Mouse (Mus musculus): ENCODE results near the gene Wdr66. TPM values are rescaled to one million over a fixed set of nuclear protein-coding genes. Genes with fewer than 3 reads are reported as not detected.
"Not testable (repeated sequence)": the region's sequence is repeated elsewhere in the genome, so short reads cannot be mapped to it uniquely, and the experiment has no call there.

Gene Wdr66
- 4.1 and 4.8 TPM in 2 replicates for polyA plus RNA-seq (2012; rRNA removed)

DNA sequence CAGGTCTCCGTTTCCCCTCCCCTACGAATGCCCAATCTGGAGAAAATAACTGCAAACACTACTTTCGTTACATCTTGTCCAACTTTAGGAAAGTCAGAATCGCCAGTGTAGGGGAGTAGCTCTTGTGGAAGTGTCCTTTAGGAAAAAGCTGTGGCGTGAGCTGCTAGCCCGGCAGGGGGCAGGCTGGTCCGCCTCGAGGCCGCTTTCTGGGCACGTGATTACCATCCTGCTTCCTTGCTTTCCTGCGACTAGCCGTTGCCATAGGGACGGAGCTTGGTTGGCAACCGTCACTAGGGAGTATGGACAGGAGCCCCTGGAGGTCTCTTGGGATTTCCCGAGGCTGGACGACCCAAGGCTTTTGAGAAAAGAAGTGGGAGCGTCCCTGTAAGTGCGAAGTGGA is at the start of gene Wdr66:
Gene Wdr66, plus strand, starts transcription at position 269 of the 400 bp plus-strand sequence.
- DNase-seq (ENCODE audit: low spot score) = peak; percentile 52

DNA sequence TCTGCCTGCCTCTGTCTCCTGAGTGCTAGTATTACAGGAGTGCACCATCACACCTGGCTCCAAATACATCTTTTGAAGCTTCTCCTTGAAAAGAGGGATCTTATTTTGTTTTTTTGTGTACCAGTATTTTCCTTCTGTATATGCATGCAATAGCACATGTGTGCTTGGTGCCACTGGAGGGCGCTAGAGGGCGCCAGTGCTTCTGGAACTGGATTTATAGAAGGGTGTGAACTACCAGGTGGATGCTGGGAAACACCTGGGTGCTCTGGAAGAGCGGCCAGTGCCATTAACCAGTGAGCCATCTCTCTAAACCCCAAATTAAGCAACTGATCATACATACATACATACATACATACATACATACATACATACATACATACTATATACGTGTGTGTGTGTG is 49.1 kb upstream of the Wdr66 start:
- DNase-seq (ENCODE audit: low spot score) = not testable (repeated sequence)

DNA sequence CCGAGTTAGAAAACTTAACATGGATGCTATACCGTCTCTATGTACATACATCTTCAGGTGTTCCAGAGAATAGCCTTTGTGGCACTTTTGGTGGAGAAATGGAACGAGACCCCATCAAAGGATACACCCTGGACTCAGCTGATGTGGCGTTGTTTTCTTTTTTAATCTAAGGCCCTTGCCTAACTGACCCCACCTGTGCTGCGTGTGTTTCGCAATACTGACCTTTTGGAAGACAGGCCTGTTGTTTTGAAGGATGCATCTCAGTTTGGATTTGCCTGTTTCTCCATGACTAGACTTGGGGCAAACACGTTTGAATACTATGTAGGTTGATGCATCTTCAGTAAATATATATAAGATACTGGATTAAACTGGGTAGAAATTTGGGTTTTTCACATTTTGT is 48.3 kb upstream of the Wdr66 start:
- DNase-seq (ENCODE audit: low spot score) = not testable (repeated sequence)

DNA sequence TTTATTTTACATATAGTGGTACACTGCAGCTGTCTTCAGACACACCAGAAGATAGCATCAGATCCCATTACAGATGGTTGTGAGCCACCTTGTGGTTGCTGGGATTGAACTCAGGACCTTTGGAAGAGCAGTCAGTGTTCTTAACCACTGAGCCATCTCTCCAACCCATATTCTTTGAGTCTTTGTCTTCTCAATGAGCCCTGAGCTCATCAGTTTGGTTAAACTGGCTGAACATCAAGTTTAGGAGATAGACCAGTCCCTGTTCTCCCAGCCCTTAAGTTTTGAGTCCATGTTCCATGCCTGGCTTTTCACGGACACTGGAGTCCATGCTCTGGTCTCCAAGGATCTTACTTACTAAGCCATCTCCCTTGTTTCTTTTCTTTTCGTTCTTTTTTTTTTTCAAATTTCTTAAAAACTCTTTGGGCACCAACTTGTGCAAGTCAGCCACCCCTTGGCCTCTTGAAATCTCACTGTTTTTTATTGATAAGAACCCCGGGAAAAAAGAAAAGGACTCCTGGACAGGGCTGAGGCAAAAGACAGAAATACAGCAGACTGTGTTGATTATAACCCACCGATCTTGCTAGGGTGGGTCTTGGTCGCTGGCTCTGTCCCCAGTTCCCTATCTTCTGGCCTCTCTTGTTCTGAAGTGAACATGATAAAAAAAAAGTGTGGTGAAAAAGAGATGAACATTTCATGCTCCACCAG is 29.4 kb upstream of the Wdr66 start:
- DNase-seq (ENCODE audit: low spot score) = not testable (repeated sequence)

DNA sequence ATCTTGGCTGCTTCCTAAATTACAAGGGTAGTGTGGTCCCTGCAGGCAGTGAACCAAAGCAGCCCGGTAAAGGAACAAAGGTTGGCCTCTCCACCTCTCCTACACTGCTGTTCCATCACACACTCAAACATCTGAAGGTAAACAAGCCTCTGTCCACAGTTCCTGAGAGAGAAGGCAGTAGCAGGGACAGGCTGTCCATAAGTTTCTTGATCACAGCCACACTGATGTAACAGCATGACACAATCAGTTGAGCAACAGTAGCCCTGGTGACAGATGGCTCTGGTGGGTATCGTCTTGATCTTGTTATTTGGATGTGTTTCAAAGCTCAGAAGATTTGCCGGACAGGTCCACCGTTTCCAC is 28.9 kb upstream of the Wdr66 start:
- no peak for DNase-seq (ENCODE audit: low spot score)

DNA sequence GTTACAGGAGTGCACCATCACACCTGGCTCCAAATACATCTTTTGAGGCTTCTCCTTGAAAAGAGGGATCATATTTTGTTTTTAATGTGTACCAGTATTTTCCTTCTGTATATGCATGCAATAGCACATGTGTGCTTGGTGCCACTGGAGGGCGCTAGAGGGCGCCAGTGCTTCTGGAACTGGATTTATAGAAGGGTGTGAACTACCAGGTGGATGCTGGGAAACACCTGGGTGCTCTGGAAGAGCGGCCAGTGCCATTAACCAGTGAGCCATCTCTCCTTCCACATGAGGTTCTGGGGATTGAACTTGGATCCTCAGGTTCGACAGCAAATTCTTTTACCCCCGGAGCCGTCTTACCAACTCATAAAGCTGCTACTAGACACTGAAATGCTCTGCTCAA is 28.0 kb upstream of the Wdr66 start:
- not testable (repeated sequence) for DNase-seq (ENCODE audit: low spot score)

DNA sequence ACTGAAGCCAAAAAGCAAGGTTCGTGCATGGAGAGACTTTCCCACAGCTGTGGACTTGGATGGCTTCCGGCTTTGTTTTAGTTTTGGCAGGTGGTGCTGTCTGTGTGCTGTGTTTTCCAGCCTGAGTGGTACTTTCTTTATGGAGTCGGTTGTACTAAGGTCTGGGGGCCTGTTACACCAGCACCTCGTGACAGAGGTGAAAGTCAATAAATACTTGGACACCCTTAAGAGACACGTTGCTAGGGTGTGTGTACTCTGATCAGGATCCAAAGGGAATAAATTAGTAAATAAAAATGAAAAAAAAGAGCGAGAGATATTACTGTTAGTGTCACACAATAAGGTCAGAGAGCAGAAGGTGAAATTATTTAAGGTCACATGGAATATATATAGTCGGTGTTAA is 25.1 kb upstream of the Wdr66 start:
- DNase-seq (ENCODE audit: low spot score) = no peak

DNA sequence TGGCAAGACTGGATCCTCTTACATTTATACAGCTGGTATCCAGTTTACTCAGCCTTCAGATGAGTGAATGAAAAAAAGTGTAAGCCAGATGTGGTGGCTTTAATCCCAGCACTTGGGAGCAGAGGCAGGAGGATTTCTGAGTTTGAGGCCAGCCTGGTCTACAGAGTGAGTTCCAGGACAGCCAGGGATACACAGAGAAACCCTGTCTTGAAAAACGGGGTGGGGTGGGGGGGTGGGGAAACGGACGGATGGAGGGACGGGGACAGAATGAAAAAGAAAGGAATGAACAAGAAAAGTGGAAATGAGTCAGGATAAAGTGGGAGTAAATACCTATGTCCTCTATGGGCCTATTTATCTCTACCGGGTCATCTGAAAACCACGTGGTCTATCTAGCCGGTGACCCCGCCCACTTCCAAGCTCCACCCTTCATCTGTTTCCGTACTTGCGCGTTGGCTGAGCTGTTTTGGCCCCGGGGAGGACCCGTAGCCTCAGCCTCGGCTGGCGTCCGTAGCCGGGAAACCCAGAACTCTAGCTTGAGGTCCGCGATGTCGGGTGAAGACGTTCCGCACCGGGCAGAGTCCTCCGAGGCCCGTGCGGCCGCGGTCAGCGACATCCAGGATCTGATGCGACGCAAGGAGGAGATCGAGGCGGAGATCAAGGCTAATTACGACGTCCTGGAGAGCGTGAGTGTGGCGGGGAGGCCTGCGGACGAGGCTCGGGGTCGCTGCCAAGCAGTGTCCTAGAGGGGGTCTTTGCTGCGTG is 24.0 kb upstream of the Wdr66 start:
- DNase-seq (ENCODE audit: low spot score) = peak; percentile 90

DNA sequence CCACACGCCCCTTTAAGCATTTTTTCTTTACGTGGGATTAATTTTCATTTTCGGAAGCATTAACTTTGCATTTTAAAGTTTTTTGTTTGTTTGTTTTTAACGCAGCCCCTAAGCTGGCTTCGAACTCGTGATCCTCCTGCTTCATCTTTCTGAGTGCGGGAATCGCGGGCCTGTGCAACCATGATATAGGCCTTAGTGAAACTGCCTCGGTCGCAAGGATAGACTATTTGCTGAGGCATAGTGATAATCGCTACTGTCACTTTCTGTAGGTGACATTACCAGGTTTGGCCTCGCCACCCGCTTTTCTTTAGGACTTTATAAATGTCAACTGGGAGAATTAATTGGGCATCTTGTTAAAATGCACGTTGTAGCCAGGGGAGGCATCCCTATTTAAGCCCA is 23.4 kb upstream of the Wdr66 start:
- DNase-seq (ENCODE audit: low spot score) = no peak

DNA sequence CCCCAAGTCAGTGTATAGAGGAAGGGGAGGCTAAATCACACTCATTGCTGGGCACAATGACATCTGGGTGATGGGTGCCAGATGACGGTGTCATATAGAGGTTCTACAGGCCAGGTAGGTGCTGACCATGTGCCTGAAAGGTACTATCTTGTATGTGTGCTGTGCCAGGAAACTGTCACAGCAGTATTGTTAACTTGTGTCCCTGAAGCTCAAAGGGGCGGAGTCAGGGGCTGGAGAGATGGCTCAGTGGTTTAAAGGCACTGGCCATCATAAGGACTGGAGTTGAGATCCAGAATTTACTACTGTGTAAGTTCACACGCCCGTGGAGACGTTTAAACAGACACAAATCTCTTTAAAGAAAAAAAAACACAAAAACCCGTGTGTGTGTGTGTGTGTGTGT is 22.6 kb upstream of the Wdr66 start:
- no peak for DNase-seq (ENCODE audit: low spot score)

DNA sequence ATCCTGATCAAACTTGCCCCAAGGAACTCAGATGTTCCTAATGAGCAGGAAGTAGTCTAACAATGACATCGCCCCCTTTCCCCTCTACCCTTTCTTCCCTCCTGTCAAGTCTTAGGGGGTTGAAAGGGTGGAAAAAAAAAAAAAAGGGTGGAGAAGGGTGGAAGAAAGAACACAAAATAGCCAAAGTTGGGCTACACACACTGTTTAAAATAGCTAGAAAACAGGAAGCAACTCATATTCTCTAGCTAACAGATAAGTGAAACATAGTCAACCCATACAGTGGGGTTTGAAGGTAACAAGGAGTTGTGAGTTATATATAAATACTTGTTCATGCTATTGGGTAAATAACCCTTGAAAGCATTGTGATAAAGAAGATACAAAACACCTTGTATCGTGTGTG is 19.7 kb upstream of the Wdr66 start:
- DNase-seq (ENCODE audit: low spot score) = no peak

DNA sequence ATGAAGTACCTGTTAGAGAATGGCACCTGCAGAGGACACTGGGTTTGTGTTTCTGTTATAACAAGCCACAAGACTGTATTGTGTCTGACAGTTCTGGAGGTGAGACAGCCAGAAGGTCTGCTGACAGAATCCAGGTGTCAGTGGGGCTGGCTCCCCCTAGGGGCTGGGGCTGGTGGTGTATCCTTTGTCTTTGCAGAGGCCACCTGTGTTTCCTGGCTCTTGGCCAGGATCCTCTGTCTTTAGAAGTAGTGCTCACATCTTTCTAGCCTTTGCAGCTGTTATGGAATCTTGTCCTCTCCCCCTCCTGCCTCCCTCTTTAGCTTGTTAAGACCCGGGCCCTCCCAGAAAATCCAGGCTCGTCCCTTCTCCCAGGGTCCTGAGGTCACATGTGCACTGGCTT is 16.2 kb upstream of the Wdr66 start:
- DNase-seq (ENCODE audit: low spot score) = no peak

DNA sequence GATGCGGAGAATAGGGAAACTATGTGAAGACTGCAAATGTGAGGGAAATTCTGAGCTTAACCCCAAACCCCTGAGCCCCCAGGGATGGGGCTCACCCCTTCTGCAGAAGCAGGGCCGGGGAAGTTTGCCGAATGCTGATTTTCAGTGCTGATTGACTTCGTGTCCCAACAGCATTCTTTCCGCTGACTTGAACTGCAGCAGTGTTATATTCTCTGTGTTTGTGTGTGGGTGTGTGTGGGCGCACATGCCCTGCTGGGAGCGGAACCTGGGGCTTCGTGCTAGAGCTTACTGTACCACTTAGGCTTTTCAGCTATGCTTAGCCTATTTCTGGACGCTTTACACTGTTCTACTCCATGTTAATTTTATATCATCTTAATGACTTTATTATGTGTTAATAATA is 15.5 kb upstream of the Wdr66 start:
- no peak for DNase-seq (ENCODE audit: low spot score)

DNA sequence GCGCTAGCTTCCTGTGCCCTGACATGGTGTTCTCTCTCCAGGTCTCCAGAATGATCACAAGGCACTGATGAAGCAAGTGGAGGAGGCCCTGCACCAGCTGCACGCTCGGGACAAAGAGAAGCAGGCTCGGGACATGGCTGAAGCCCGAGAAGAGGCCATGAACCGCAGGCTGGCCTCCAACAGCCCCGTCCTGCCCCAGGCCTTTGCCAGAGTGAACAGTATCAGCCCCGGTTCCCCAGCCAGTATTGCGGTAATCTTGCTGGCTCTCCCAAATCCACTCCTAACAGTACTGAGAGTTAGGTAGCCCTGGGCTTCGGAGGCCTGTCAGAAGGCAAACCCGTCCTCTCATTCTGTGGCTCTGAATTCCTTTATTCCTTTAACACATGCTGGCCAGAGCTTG is 12.4 kb upstream of the Wdr66 start:
- no peak for DNase-seq (ENCODE audit: low spot score)

DNA sequence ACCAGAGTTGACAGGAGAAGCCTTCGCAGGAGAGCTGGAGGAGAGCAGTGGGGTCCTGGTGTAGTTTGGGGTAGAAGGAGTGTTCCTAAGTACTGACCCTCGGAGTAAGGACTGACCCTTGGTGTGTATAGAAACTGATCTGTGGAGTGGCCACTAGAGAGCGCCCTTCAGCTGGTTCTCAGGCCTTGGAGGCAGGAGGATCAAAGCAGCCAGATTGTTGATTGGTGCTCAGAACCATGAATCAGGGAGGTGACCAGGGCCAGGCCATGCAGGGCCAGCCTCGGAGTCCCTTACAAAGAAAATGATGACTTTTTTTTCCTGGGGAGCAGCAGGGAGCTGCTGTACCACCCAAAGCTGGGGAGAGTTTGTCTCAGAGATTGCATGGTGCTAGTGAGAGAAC is 6.4 kb upstream of the Wdr66 start:
- no peak for DNase-seq (ENCODE audit: low spot score)

DNA sequence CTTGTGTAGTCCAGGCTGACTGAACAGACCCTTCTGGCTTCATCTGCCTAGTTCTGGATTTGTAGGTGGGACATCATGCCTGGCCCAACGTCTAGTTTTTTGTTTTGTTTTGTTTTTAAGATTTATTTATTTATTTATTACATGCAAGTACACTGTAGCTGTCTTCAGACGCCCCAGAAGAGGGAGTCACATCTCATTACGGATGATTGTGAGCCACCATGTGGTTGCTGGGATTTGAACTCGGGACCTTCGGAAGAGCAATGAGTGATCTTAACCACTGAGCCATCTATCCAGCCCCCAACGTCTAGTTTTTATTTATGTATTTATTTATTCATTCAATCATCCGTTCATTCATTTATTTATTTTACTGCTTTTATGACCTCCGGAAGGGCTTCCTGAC is 512 bp upstream of the Wdr66 start:
- DNase-seq (ENCODE audit: low spot score) = no peak

DNA sequence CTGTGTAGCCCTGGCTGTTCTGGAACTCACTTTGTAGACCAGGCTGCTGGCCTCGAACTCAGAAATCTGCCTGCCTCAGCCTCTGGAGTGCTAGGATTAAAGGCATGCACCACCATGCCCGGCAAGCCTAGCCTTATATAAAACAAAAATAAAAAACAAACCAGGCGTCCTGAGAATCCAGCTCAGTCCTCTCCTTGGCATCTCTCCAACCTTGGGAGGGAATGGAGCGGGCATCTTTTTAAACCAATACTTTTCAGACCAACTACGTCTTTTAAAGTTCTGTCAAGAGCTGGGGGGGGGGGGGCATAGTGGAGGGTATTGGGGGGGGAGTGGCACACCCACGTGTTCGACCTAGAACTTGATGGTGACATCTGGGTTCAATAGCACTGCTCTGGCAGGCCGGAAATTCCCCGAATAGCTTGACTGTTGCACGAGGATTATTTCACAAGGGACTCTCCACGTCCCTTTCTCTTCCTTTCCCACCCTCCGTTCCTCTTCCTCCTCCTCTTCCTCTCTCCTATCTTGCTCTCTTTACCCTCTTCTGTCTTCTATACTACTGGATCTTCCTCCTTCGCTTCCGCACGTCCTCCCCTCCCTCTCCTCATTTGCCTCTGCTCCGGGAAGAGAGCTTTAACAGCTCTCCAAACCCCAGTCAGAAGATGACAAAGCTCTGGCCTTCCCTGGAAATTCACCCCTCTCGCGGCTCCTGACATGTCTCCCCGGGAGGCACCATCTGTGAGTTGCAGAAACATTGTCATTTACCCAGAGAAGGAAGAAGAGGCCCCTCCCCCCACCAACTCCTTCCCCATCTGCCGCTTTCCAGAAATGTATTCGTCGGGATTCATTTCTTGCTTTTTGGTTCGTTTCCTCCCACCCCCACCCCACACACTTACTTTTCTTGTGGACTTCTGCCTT is 5.2 kb downstream of the Wdr66 start:
- no peak for DNase-seq (ENCODE audit: low spot score)

DNA sequence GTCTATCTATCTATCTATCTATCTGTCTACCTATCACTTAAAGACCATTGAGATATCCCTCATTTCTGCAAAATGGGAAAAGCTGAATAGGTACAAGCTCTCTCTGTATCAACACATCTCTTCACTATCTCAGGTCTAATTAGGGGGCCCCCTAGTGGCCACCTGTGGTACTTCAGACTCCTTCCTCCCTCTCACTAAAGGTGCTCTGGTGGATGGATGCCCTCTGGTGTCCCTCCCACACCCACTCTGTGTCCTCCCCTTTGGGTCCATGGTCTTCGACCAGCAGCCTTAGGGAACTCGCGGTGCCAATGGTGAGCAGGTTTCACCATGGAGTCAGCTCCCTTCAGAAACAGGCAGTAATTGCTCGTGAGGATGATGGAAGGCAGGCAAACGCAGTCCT is 7.1 kb downstream of the Wdr66 start:
- DNase-seq (ENCODE audit: low spot score) = peak; percentile 43

DNA sequence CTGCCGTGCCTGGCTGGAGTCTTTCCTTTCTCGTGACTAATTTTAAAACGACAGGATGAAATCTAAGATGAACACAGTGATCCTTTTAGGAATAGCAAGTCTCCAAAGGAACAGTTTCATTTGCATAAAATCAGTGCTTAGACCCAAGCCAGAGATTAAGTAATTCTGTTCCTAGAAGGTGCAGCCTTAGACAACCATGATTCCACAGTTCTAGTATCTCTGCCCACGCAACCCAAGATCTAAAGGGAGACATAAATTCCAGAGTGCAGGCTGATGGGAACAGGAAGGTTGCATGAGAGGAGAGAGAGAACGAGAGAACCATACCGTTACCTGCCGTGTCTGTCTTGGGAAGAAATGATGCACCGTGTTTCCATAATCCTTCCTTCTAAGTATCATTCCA is 8.8 kb downstream of the Wdr66 start:
- DNase-seq (ENCODE audit: low spot score) = no peak

DNA sequence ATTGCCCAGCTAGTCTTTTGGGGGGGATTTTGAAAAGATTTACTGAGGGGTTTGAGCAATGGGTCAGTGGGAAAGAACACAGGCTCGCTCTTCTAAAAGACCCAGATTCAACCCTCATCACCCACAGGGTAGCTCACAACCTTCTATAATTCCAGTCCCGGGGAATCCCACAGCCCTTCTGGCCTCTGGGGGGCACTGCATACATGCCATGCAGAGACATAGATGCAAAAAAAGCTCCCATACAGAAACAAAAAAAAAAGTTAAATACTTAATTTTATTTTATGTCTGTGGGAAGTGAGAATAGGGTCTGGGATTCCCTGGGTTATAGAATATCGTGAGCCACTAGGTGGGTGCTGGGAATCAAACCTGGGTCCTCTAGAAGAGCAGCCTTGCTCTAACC is 15.0 kb downstream of the Wdr66 start:
- no peak for DNase-seq (ENCODE audit: low spot score)

DNA sequence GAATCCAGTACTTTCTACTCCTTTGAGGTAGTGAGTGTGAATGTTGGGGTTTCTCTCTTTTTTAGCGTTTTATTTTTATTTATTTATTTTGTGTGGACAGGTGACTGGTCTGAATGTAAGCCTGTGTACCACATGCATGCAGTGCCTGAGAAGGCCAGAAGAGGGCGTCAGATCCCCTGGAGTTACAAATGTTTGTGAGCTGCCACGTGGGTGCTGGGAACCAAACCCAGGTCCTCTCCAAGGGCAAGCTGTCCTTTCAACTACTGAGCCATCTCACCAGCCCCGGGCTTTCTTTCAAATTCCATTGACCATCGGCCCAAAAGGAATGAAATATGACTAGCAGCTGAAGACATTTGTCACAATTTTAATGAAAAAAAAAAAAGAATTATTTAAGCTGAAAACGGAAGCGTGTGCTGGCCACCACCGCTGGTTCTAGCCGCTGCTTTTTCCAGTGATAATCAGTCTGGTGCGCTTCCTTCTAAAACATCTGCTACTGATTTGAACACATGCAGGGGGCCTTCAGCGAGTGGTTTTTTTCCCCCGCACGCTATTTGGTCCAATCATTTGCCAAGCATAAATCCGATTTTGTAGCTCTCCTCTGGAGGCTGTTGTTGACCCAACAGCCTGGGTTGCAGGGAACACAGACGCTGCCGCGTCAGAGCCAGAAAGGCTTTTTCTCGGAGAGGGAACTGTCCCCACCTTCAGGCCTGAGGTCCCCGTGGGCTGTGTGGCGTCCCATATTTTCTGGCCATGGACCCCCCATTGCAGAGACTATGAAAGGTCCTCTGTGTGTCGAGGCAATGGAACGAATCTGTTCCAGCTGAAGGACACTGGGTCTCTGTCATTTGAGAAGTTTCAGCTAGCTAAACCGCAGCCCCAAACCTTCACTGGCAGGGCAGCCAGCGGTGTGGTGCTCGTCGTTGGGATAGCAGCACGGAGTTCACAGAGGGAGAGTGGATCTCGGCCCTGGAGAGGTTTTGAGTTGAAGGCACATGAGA is 16.9 kb downstream of the Wdr66 start:
- no peak for DNase-seq (ENCODE audit: low spot score)
